13 mouse cellular contexts compared by ENCODE assay signal in the genomic region with DNA sequence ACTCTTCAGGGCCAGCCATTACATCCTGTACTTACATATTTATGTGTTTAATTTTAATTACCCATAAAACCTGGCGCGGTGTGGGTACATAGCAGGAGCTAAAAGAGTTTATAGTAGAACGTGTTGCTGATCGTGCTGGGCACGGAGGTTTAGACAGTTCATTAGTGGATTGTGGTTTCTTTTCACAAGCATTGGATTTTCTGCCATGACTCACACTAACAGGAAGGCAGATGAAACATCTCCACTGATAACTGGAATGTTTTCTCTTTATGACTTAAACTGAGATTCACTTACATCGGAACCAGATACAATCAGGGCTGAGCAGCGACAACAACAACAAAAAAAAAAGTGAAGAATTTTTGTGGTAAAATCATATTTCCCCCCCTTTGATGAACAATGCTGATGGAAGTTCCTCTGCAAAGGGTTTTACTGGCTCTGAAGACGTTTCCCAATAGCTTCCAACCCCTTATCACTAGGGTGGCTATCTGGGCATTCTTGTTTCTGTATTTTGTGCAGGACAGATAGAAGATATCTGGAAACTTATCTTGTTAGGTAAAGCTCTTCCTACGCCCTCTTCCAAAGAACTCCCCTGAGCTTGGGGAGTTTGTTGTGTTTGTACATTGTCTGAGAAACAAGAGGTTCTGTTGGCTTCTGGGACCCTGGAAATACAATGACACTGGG.
DNase-seq lines count a peak whose midpoint lies in the region; ATAC-seq and TF ChIP-seq lines count a peak whose summit lies in the region.
"Had no signal": no experiment of that assay in that cellular context is flagged by ENCODE, and none has a peak within 500 bp of the region (broad histone marks: within the 10 kb centered on the region; RNA-seq: fewer than 3 reads in every experiment).

No protein-coding gene starts in this region.

- no peak overlapping the region for H3K9ac ChIP-seq in hindbrain, postnatal 0 days (replicated peaks; ENCODE audit: low read length)
- H3K9ac ChIP-seq in hindbrain, embryonic 16.5 days (ENCODE audit: low read depth, low read length): no peak overlapping the region
- no peak overlapping the region for H3K9ac ChIP-seq in liver, embryonic 14.5 days (replicated peaks)
- H3K9ac ChIP-seq: embryonic facial prominence, embryonic 12.5 days; hindbrain, embryonic 12.5 days had no signal

- ATAC-seq in hindbrain, postnatal 0 days: no peak
- no peak for ATAC-seq in hindbrain, embryonic 16.5 days
- ATAC-seq in liver, embryonic 14.5 days (ENCODE audit: insufficient read depth): no peak

- intact Hi-C loops in left cerebral cortex, postnatal 36 days (cut with DNase I): no loop called here
- intact Hi-C loops in heart, postnatal 36 days (cut with DNase I): no loop called here

- no peaks in the 10 kb centered on the region for H3K27me3 ChIP-seq in hindbrain, postnatal 0 days (ENCODE audit: insufficient read depth, low read length)
- H3K27me3 ChIP-seq in hindbrain, embryonic 16.5 days (replicated peaks; ENCODE audit: control insufficient read depth, insufficient read depth, low read length): no peaks in the 10 kb centered on the region
- no peaks in the 10 kb centered on the region for H3K27me3 ChIP-seq in liver, embryonic 14.5 days (ENCODE audit: control insufficient read depth, insufficient read depth, low read length)
- H3K27me3 ChIP-seq: CH12.LX; embryonic facial prominence, embryonic 12.5 days; hindbrain, embryonic 12.5 days had no signal

- no peak for TF ChIP-seq CTCF in hindbrain, postnatal 0 days (IDR thresholded peaks at IDR 0.05; ENCODE audit: low read depth)
- no peak for TF ChIP-seq CTCF in liver, embryonic 14.5 days (IDR thresholded peaks at IDR 0.05; ENCODE audit: low read depth)

- H3K4me2 ChIP-seq in hindbrain, postnatal 0 days (ENCODE audit: low read depth, low read length): no peak overlapping the region
- H3K4me2 ChIP-seq in hindbrain, embryonic 16.5 days (ENCODE audit: low read length): no peak overlapping the region
- peak overlapping the region; percentile 13; the same call in 1 of the 2 replicates for H3K4me2 ChIP-seq in liver, embryonic 14.5 days (ENCODE audit: low read depth)
- H3K4me2 ChIP-seq: embryonic facial prominence, embryonic 12.5 days; hindbrain, embryonic 12.5 days had no signal

- H3K36me3 ChIP-seq in hindbrain, postnatal 0 days (ENCODE audit: insufficient read depth, low read length): no peaks in the 10 kb centered on the region
- no peaks in the 10 kb centered on the region for H3K36me3 ChIP-seq in hindbrain, embryonic 16.5 days (ENCODE audit: control insufficient read depth, insufficient read depth, low read length)
- no peaks in the 10 kb centered on the region for H3K36me3 ChIP-seq in liver, embryonic 14.5 days (replicated peaks; ENCODE audit: control insufficient read depth, insufficient read depth, low read depth)
- H3K36me3 ChIP-seq: embryonic facial prominence, embryonic 12.5 days; hindbrain, embryonic 12.5 days had no signal

- DNase-seq in hindbrain, postnatal 0 days (ENCODE audit: low spot score): peak; percentile 7
- DNase-seq in 3134 (ENCODE audit: extremely low read depth, insufficient read length, low spot score): peak; percentile 15
- peak; percentile 13 for DNase-seq in T-cell, adult 2 months (ENCODE audit: low spot score)
- DNase-seq in liver, embryonic 14.5 days (ENCODE audit: low read depth in 3 of 3, low spot score in 3 of 3): no peak
- DNase-seq in left cerebral cortex, postnatal 36 days (ENCODE audit: low spot score in 2 of 2): no peak
- no peak for DNase-seq in testis, postnatal 14 days (ENCODE audit: low spot score)
- DNase-seq in heart, postnatal 36 days: no peak
- DNase-seq: cerebellum, adult 18-20 months; kidney, postnatal 36 days had no signal

- H3K27ac ChIP-seq in hindbrain, postnatal 0 days: no peak overlapping the region
- no peak overlapping the region for H3K27ac ChIP-seq in hindbrain, embryonic 16.5 days (ENCODE audit: low read depth, low read length)
- no peak overlapping the region for H3K27ac ChIP-seq in liver, embryonic 14.5 days
- H3K27ac ChIP-seq: embryonic facial prominence, embryonic 12.5 days; hindbrain, embryonic 12.5 days had no signal

- 74% methylated on average over 9 of the region's 9 CpGs for WGBS in hindbrain, postnatal 0 days
- 69% methylated on average over 9 of the region's 9 CpGs for WGBS in hindbrain, embryonic 16.5 days
- WGBS in liver, embryonic 14.5 days (ENCODE audit: insufficient replicate concordance): 22% methylated on average over 9 of the region's 9 CpGs

- H3K4me1 ChIP-seq in hindbrain, postnatal 0 days (ENCODE audit: insufficient read depth, low read length): no peaks in the 10 kb centered on the region
- no peaks in the 10 kb centered on the region for H3K4me1 ChIP-seq in hindbrain, embryonic 16.5 days (ENCODE audit: control insufficient read depth, insufficient read depth, low read depth, low read length)
- H3K4me1 ChIP-seq in liver, embryonic 14.5 days (replicated peaks; ENCODE audit: control insufficient read depth in 2 of 2, insufficient read depth in 2 of 2, low read length in 1 of 2): peaks cover 6 to 20% of the 10 kb centered on the region in 2 experiments
- H3K4me1 ChIP-seq: embryonic facial prominence, embryonic 12.5 days; hindbrain, embryonic 12.5 days had no signal

- no peaks in the 10 kb centered on the region for H3K9me3 ChIP-seq in hindbrain, postnatal 0 days (ENCODE audit: low read length)
- H3K9me3 ChIP-seq in hindbrain, embryonic 16.5 days (ENCODE audit: control insufficient read depth, low read length): no peaks in the 10 kb centered on the region
- no peaks in the 10 kb centered on the region for H3K9me3 ChIP-seq in liver, embryonic 14.5 days (ENCODE audit: control insufficient read depth, low read length)
- H3K9me3 ChIP-seq: embryonic facial prominence, embryonic 12.5 days; hindbrain, embryonic 12.5 days had no signal

- H3K4me3 ChIP-seq in hindbrain, postnatal 0 days (ENCODE audit: low read length): no peak overlapping the region
- no peak overlapping the region for H3K4me3 ChIP-seq in hindbrain, embryonic 16.5 days (ENCODE audit: low read length)
- no peak overlapping the region for H3K4me3 ChIP-seq in liver, embryonic 14.5 days (ENCODE audit: insufficient read depth in 1 of 2, low read depth in 2 of 2, low read length in 2 of 2)
- H3K4me3 ChIP-seq: embryonic facial prominence, embryonic 12.5 days; hindbrain, embryonic 12.5 days had no signal

- TF ChIP-seq EP300 in liver, embryonic 14.5 days (IDR thresholded peaks at IDR 0.05; ENCODE audit: low read depth): no peak

Comparison
In these comparisons a context has a peak if more than half of its experiments do, and no peak if none do; other contexts are left out.
1. DNase-seq: peak in hindbrain, postnatal 0 days (single experiment), 3134 (single experiment) and T-cell, adult 2 months (single experiment); none in liver, embryonic 14.5 days (0 of 3), left cerebral cortex, postnatal 36 days (0 of 2), testis, postnatal 14 days (single experiment) and heart, postnatal 36 days (0 of 2).